Mouse (Mus musculus) mouse embryonic stem cell (cell line): ENCODE measurements around the gene Kazald1.
"Not testable (repeated sequence)": the region's sequence is repeated elsewhere in the genome, so short reads cannot be mapped to it uniquely, and the experiment has no call there.

Source experiments
- in situ Hi-C, 2 experiments: fragments of 300-500 bp; cut with MboI; formaldehyde crosslinking; loops; 1 replicate in 1 of 2; 3 replicates in 1 of 2; pipeline ENCODE4 v1.14.3; 2019 to 2020; ENCODE audit warnings: low sequenced_read_pairs in 2 of 2, low pct_unique_long_range_greater_than_20kb in 1 of 2, mixed read lengths in 1 of 2; ENCODE audit not compliant: unreplicated experiment in 1 of 2

Kazald1 gene

DNA sequence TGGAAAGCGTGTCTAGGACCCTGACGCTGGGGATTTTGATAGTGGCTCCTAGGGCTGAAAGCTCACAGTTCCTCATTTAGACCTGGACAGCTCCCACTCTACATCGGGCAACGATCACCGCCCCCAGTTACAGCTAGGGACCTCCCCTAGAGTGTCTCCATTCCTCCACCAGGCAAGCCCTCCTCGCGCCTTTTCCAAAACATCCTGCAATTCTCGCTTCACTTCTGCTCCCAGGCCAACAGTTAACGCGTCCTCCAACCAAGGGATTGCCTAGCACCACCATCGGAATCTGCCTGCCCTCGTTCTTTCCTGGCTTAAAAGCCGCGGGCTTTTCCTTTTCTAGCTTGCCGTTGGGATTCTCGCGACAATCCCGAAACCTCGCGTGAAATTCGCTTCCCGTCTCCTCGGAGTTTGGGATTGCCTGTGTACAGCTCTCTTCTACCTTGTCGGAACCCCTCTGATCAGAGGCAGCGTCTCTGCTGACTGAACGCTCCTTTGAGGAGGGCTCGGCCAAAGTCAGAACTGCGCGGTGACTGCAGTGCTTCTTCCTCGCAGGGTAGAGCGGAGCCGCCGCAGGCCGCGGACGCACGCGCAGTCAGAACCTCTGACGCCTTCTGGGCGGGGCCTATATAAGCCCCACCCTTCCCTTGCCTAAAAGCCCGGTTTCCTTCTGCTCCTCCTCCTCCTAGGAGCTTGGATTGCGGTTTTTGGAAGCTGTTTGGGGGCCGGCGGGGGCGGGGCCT, at the start of gene Kazald1:
Gene Kazald1, plus strand, starts transcription at position 662 of the 743 bp plus-strand sequence.
- in situ Hi-C loops, result no loop called here

GRCm38 (mm10) chr19:45025937-45026568, 49.0 kb upstream of the Kazald1 start:
- in situ Hi-C loops, result no loop called here

DNA sequence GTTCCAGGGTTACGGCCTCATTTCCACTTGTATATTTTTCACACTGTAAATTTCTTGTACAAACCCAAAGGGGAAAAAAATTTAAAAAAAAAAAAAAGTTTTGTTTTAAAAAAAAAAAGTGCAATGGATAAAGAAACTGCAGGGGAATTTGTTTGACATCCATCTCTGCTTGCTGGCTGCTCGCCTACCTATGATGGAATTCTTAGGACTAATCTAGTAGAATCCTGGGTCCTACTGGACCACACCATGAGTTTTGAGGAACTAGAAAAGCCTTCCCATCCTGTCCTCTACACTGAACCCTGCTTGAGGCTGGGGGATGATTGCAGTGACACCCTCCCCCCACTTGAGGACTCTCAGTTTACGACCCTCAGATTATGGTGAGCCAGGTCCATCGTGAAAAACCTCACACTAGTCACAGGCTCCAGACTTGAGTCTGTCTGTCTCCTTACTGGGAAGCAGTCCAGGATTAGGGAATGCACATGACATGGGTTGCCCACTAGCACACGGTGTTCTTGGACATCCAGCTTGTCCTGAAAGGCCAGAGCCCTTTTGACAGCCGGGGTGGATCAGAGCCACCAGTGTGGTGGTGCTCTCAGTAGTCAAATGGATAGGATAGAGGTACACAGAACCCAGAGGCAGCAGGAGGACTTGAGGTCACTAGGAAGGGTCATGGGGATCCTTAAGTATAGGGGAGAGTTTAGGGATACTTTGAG, 47.9 kb upstream of the Kazald1 start:
- in situ Hi-C loops, result no loop called here

- in situ Hi-C loops, result no loop called here
These were observed 47.2 kb upstream of the Kazald1 start for GRCm38 (mm10) chr19:45027848-45028247.

DNA sequence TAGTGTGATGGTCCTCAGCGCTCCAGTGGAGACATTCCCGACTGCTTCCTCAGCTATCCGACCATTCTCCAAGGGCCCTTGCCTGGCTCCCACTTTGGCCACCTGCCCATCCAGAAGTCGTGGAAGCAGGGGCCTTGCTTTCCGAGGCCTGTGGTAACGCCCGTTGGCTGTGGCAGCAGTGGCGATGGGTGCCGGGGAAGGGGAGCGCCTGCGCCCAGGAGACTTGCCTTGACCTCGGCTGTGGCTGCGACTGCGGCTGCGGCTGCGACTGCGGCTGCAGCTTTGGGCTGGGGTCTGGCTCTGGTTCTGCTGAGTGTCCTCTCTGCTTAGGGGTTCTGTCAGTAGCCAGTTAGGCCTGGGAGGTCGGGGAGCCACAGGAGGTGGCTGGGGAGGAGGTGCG, 46.3 kb upstream of the Kazald1 start:
- in situ Hi-C loops, result no loop called here

GRCm38 (mm10) chr19:45029571-45029970, 45.5 kb upstream of the Kazald1 start:
- in situ Hi-C loops, result no loop called here

DNA sequence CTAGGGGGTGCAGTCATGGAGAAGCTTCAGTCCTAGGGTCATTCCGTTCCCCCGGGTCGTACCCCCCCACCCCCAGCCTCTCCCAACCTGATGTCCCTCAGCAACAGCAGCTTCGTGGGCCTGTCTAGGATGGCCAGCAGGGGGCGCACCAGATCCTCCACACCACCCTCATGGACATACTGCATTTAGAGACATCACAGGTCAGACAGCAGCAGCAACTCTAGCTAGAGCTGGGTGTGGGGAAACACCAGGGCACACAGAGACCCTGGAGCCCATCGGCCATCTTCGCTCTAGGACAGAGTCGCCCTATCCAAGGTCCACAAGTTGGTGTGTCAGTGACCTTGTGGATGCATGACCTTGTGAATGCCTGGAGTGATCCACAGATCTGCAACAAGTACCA, 44.9 kb upstream of the Kazald1 start:
- in situ Hi-C loops, result no loop called here

GRCm38 (mm10) chr19:45030746-45031693, 44.0 kb upstream of the Kazald1 start:
- in situ Hi-C loops, result no loop called here

DNA sequence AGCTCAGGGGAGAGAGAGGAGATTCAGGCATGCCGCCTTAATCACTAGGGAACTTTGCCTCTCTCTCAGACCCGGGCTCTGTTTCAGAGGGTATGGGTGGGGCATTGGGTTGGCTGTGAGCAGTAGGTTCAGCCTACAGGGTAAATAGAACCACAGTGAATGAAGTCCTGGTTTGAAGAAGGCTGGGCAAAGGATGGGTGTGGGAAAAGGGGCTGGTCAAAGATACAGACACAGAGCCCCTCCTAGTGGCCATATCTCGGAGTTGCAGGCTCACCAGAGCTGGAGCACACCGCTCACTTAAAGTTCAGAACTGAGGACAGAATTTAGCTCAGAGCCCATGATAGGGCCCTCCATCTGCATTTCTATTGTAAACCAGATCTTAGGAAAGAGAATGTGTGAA, 43.3 kb upstream of the Kazald1 start:
- in situ Hi-C loops, result no loop called here

DNA sequence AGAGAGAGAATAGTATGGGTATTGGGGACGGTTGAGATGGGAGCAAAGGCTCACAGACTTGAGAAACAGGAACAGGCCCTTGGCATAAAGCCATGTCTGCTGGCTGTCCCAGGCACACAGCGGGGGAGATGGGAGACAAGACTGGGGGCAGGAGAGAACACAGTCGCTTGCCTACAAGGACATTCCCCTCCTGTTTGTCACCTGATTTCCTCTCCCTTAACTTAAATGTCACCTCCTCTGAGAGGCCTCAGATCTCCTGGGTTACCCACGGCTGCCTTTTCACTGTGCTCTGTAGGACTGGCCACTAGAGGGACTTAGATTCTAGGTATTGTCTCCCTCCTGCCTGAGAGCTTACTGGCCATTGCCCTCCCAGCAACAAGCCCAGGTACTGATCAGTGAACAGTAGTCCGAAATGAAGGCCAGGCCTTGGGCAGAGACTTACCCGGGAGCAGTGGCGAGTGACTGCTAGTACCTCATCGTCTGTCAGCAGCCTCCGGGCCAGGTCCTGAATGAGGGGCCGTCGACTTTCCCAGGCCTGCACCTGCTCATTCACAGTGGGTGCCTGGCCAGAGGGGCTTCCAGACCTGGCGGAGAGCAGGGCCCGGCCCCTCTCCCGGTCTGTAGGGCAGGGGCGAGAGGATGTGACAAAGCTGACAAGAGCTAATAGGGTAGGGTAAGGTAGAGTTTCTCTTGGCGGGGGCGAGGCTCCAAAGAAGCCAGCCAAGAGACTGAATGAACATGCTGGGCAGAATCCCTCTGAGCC, 42.3 kb upstream of the Kazald1 start:
- in situ Hi-C loops, result no loop called here

GRCm38 (mm10) chr19:45036867-45037266, 38.2 kb upstream of the Kazald1 start:
- in situ Hi-C loops, result no loop called here

DNA sequence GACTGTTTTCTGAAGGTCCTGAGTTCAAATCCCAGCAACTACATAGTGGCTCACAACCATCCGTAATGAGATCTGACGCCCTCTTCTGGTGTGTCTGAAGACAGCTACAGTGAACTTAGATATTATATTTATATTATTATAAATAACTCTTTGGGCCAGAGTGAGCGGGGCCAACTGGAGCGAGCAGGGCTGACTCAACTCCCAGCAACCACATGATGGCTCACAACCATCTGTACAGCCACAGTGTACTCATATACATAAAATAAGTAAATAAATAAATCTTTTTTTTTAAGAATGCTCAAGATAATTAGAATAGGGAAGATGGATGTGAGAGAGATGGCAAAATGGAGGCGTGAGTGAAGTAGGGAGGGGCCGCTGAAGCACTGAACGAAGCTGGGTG, 36.8 kb upstream of the Kazald1 start:
- in situ Hi-C loops, result not testable (repeated sequence)

GRCm38 (mm10) chr19:45040214-45040613, 34.8 kb upstream of the Kazald1 start:
- in situ Hi-C loops, result no loop called here

DNA sequence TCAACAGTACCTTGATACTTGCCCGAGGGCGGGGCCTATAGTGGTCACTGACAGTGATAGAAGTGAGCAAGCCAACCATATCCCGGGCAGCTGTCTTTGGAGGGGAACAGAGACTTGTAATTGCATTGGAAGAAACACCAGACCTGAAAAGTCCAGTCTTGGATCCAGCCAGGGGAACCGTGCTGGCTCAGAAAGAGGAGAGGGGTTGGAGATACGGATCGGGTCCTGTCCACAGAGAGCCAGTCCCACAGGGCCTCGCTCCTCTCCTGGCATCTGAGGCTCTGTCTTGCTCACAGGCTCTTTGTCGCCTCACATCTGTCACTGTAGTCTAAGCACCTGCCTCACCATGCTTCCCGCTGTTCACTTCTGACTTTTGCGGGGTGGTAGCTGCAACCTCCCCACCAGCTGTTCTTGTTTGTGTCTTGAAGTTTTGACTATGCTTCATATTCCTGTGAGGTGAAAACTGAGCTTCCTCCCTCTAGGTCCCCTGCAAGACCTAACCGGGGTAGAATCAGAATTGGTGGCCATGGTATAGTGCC, 30.6 kb upstream of the Kazald1 start:
- in situ Hi-C loops, result no loop called here

- in situ Hi-C loops, result no loop called here
These were observed 29.8 kb upstream of the Kazald1 start for GRCm38 (mm10) chr19:45045236-45045635.

DNA sequence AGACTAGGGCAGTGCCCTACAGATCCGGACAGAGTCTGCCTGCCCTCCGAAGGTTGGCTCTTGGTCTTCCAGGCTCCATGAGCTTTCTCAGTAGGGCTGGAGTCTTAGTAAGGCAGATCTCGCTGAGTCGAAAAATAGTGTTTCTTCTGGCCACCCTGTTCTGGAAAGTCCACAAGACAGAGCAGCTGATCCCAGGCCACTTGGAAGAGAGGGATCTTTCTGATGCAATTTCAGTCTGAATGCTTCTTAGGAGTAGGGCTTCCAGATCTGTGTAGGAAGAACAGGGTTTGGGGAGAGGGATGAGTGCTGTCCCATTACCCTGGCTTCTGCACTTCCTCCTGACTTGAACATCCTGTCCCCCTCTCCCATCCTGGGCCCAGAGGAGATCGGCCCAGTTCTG, 29.4 kb upstream of the Kazald1 start, which contains the start of gene Pdzd7:
Gene Pdzd7, minus strand, starts transcription at position 67 of the 400 bp plus-strand sequence.
- in situ Hi-C loops, result no loop called here

DNA sequence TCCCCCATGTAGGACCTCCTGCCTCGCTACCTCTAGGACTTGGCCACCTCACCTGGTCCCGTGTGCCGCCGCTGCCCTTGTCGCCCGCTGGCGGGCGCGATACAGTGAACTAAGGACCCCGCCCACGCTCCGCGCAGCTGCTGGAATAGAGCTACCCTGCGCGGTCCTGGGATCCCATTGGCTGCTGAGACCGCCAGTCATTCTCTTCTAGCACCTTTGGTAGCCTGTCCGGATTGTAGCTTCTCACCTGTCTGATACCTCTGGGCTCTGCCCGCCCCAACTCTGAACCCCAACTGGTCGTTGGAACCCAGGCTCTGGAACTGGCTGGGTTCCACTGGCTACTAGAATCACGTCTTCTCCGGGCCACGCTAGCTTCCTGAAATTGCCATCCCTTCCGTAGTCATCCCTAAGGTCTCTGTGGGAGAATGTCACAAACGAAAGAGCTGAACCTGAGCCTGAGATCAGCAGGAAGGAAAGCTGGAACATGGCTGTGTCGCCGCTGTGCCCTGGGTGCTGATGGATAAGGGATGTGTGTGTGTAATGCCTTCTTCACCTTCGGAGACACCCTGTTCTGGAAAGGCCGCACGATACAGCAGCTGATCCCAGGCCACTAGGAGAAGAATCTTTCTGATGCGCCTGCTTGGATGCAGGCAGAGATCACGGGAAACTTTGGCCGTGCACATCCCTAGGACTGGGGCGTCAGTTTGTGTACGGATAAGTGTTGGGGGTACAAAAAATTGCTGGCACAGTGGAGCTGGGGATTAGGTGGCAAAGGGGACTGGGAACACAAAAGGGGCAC, 28.3 kb upstream of the Kazald1 start:
- in situ Hi-C loops, result no loop called here
